Mouse (Mus musculus) neural tube, embryonic 15.5 days (tissue): ENCODE results near the gene Scd2. TPM values are rescaled to one million over a fixed set of nuclear protein-coding genes. Genes with fewer than 3 reads are reported as not detected.
"Not testable (repeated sequence)": the region's sequence is repeated elsewhere in the genome, so short reads cannot be mapped to it uniquely, and the experiment has no call there.

Experiments used
- ATAC-seq: fragments of 200-750 bp; cut with Nextera tagmentation; 2 replicates; pipeline ENCODE4 v1.8.0; 2017; ENCODE audit warnings: mild to moderate bottlenecking, moderate TSS enrichment, moderate library complexity; ENCODE audit not compliant: low FRiP score
- H3K27ac ChIP-seq: fragments of 300-500 bp; sonication (generic); replicated peaks from 2 replicates; pipeline ENCODE4 v1.5.1; 2015; ENCODE audit warnings: mild to moderate bottlenecking, inconsistent platforms
- H3K27me3 ChIP-seq: fragments of 300-500 bp; sonication (generic); replicated peaks from 2 replicates; pipeline ENCODE4 v1.6.1; 2015; ENCODE audit warnings: inconsistent platforms
- H3K36me3 ChIP-seq: fragments of 300-500 bp; sonication (generic); 2 replicates; pipeline ENCODE4 v1.6.1; 2015; ENCODE audit warnings: inconsistent platforms
- H3K4me1 ChIP-seq: fragments of 300-500 bp; sonication (generic); 2 replicates; pipeline ENCODE4 v1.6.1; 2015; ENCODE audit warnings: inconsistent platforms
- H3K4me2 ChIP-seq: fragments of 300-500 bp; sonication (generic); 2 replicates; pipeline ENCODE4 v1.6.1; 2015; ENCODE audit warnings: inconsistent platforms, mild to moderate bottlenecking, moderate library complexity
- H3K4me3 ChIP-seq: fragments of 300-500 bp; sonication (generic); replicated peaks from 2 replicates; pipeline ENCODE4 v1.5.1; 2015; ENCODE audit warnings: mild to moderate bottlenecking, inconsistent platforms
- H3K9ac ChIP-seq: fragments of 300-500 bp; sonication (generic); replicated peaks from 2 replicates; pipeline ENCODE4 v1.6.1; 2015; ENCODE audit warnings: mild to moderate bottlenecking, inconsistent platforms
- H3K9me3 ChIP-seq: fragments of 300-500 bp; sonication (generic); replicated peaks from 2 replicates; pipeline ENCODE4 v1.6.1; 2016; ENCODE audit warnings: inconsistent platforms
- WGBS: fragments of 180-500 bp; shearing (Covaris S2); methylation state at CpG from one replicate; pipeline ENCODE4 v1.1.7; 2015; ENCODE audit warnings: mixed read lengths; 5-methylcytosine and 5-hydroxymethylcytosine counted together
- polyA plus RNA-seq: library from polyadenylated mRNA; unstranded; fragments of >200 nt; fragmentation: Nextera tagmentation; extraction: Ambion mirVana; gene quantifications from 2 replicates; pipeline ENCODE4 v1.2.1, GENCODE M21; 2015

Gene Scd2
- polyA plus RNA-seq, 1 experiment from 2014 or later, result 264 TPM

DNA sequence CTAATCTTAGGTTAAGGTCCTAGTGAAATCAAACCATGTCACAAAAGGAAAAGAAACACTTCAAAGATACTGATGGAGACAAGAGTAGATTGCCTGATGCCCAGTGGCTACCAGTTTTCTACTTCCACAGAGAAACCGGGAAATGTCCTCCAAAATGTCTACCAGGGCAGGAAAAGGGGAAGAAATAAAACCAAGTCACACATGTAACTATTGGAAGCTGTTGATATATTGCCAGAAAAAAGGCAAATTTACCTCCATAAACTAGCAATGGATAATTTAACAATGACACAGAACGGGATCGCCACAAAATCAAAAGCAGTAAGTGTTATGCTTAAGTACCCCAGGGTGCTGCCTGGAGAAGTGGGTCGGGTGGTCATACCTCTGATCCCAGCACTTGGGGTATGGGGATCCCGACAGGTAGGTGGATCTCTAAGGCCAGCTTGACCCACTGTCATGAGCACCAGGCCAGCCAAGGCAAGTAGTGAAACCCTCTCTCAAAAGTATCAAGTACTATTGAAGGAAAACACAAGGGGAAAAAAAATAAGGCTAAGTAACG lies 14.5 kb downstream of the Scd2 start:
- Histone ChIP-seq H3K27me3 (no peaks in the 10 kb centered on the region), H3K4me1 (peaks cover 60% of the 10 kb centered on the region), H3K9me3 (no peaks in the 10 kb centered on the region), H3K27ac (no peak overlapping the region), H3K36me3 (peaks cover 52% of the 10 kb centered on the region), H3K4me3 (no peak overlapping the region), H3K9ac (no peak overlapping the region), H3K4me2 (no peak overlapping the region)
- 78% methylated on average over 6 of the region's 6 CpGs for WGBS
- ATAC-seq, result no peak

DNA sequence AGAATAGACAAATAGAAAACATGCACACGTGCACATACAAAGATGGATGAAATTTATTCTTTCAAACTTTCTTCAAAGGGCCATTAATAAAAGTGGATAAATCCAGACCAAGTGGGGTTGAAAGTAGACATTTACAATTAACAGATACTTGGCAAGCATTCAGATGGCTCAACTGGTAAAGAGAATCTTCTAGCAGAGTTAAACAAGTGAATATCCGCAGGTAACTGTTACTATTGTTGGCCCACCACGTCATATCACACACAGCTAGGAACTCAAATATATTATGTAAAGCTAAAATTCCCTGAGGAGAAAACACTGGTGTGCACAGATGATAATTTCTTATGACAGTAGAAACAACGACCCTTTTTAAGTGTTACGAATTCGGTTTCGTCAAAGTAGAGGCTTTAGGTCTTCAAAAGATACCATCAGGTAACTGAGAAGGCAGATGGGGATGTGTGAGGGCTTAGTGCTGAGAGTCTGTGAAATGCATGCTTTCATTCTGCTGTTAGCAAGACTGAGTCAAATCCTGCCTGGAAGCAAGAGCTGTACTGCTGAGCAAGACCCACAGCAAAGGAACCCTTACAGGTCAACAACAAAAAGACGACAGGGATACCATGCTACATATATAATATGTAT lies 15.3 kb downstream of the Scd2 start:
- Histone ChIP-seq H3K9ac (no peak overlapping the region), H3K4me1 (peaks cover 53% of the 10 kb centered on the region), H3K4me2 (no peak overlapping the region), H3K27ac (no peak overlapping the region), H3K36me3 (peaks cover 44% of the 10 kb centered on the region), H3K27me3 (no peaks in the 10 kb centered on the region), H3K9me3 (no peaks in the 10 kb centered on the region), H3K4me3 (no peak overlapping the region)
- 88% methylated on average over 8 of the region's 8 CpGs for WGBS
- ATAC-seq, result no peak

DNA sequence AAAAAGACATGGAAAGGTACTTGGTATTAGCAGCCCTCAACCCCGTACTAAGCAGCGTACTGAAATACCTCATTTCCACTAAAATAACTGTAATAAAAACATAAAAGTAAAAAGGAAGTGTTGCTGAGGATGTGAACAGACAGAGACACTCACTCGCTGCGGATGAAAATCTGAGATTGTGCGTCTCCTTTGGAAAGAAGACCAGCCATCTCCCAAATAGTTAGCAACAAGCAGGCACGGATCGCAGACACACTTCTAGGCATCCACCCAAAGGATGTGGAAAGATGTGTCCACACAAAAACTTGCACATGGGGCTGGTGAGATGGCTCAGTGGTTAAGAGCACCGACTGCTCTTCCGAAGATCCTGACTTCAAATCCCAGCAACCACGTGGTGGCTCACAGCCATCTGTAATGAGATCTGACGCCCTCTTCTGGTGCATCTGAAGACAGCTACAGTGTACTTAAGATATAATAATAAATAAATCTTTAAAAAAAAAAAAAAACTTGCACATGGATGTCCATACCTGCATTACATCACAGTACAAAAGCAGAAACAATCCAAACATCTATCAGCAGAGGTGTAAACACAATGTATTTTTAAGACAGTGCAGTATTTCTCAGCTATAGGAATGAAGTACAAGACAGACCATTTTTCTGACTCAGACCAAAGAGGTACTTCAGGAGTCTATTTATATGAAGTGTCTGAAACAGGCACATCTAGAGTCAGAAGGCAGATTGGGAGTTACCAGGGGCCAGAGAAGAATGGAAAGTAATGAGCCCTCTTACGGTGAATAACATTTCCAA lies 16.1 kb downstream of the Scd2 start:
- Histone ChIP-seq H3K9ac (no peak overlapping the region), H3K4me3 (no peak overlapping the region), H3K27me3 (no peaks in the 10 kb centered on the region), H3K4me1 (peaks cover 52% of the 10 kb centered on the region), H3K27ac (no peak overlapping the region), H3K36me3 (peaks cover 36% of the 10 kb centered on the region), H3K9me3 (no peaks in the 10 kb centered on the region), H3K4me2 (no peak overlapping the region)
- WGBS, result 81% methylated on average over 12 of the region's 12 CpGs
- ATAC-seq, result no peak

GRCm38 (mm10) chr19:44310155-44310575 lies 16.7 kb downstream of the Scd2 start:
- not testable (repeated sequence) for H3K4me3 ChIP-seq, H3K9ac ChIP-seq, H3K9me3 ChIP-seq, H3K27ac ChIP-seq, ATAC-seq, H3K27me3 ChIP-seq, H3K4me2 ChIP-seq
- WGBS, result 83% methylated on average over 1 of the region's 1 CpGs
- Histone ChIP-seq H3K4me1 (peaks cover 50% of the 10 kb centered on the region), H3K36me3 (peaks cover 30% of the 10 kb centered on the region)

DNA sequence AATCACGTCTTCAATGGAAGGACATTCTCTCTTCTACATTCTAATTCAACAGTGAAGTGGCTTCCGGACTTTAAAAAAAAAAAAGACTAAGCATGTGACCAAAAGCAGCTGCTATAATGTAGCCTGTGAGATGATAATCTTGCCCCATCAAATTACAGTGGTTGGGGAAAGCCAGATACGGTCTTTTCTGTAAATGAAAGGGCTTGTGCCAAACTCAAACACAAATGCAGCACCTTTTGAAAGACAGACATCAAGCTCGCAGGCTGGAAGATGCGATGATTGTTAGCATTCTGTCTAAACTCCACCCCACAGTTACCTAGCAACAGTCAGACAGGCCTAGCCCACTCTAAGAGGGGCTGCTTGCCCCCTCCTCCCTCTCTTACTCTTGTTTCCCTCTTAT lies 17.3 kb downstream of the Scd2 start:
- Histone ChIP-seq H3K4me3 (no peak overlapping the region), H3K36me3 (peaks cover 24% of the 10 kb centered on the region), H3K9ac (no peak overlapping the region), H3K4me1 (peaks cover 47% of the 10 kb centered on the region), H3K27me3 (no peaks in the 10 kb centered on the region), H3K4me2 (no peak overlapping the region), H3K27ac (no peak overlapping the region), H3K9me3 (no peaks in the 10 kb centered on the region)
- no peak for ATAC-seq
- WGBS, result 22% methylated on average over 5 of the region's 5 CpGs

DNA sequence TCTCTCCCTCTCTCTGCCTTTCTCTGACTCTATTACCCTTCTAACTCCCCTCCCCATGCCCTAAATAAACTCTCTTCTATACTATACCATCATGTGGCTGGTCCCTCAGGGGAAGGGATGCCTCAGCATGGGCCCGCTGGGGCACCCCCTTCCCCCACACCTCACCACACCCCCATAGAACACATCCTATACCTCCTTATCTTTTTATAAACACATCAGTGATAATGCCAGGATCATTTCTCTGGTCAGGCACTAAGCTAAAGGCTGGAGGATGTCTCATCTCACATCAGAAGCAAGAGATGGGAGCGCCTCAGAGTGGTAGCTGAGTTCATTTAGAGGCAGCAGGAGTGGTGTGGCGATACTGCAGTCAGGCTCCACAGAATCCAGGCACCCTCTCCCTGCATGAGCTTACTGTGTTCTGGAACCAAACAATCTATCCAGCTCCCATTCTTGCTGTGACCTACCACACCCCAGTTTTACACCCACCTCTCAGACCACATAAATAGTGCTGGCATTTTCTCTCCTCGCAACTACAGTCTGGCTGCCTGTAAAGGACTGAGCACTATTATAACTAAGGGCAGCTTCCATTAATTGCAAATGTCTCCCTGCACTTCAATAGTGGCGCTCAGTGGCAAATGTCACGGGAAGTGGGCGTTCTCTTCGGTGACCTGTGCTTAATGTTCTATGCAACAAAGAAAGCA lies 18.0 kb downstream of the Scd2 start:
- no peak overlapping the region for H3K4me3 ChIP-seq
- no peak overlapping the region for H3K4me2 ChIP-seq
- H3K9me3 ChIP-seq, result no peaks in the 10 kb centered on the region
- H3K4me1 ChIP-seq, result peaks cover 40% of the 10 kb centered on the region
- ATAC-seq, result peak; percentile 21; the same call in 1 of the 2 replicates
- peak overlapping the region; percentile 56 for H3K27ac ChIP-seq
- peaks cover 17% of the 10 kb centered on the region for H3K36me3 ChIP-seq
- no peak overlapping the region for H3K9ac ChIP-seq
- 18% methylated on average over 8 of the region's 8 CpGs for WGBS
- H3K27me3 ChIP-seq, result no peaks in the 10 kb centered on the region

DNA sequence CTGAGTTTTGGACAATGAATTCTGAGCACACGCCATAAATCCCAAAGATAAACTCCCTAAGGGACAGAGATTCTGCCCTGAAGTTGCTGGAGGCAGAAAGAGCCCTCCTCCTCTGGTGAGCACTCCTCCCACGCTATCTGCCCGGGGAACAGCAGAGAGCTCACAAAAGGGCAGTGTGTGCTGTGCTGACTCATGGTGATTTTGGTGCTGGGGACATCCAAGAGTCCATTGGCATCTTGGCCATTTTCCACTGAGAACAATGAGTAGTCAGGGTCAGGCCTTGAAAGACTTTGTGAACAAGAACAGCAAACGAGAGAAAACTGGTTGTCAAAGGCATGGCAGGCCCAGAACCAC lies 18.5 kb downstream of the Scd2 start:
- H3K4me2 ChIP-seq, result no peak overlapping the region
- no peak overlapping the region for H3K4me3 ChIP-seq
- peak; percentile 63; the same call in 1 of the 2 replicates for ATAC-seq
- peaks cover 14% of the 10 kb centered on the region; the same call in 1 of the 2 replicates for H3K36me3 ChIP-seq
- no peak overlapping the region for H3K9ac ChIP-seq
- H3K27me3 ChIP-seq, result no peaks in the 10 kb centered on the region
- H3K27ac ChIP-seq, result peak overlapping the region; percentile 56; the same call in 1 of the 2 replicates
- peaks cover 36% of the 10 kb centered on the region for H3K4me1 ChIP-seq
- whole genome bisulfite sequencing, result 20% methylated on average over 4 of the region's 4 CpGs
- no peaks in the 10 kb centered on the region for H3K9me3 ChIP-seq

DNA sequence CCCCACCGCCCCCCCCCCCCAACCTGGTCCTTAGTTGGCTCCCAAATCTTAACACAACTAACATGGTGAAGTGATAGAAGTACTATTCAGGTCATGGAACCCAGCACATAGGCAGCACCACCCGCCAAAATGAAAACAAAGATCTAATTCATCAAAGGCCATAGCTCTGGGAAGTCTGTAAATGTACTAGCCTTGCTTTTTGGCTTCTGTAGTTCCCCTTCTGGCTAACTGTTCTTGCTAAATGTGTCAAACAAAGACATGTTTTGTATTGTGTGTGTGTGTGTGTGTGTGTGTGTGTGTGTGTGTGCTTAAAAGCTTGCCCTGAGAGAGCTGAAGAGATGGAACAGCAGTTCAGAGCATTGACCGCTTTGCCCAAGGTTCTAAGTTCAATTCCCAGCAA lies 19.6 kb downstream of the Scd2 start:
- Histone ChIP-seq H3K4me2 (no peak overlapping the region), H3K9me3 (no peaks in the 10 kb centered on the region), H3K4me3 (no peak overlapping the region), H3K27ac (no peak overlapping the region), H3K4me1 (peaks cover 29% of the 10 kb centered on the region), H3K36me3 (0 out of 2 replicates have a peak, but pooled peaks cover 3% of the 10 kb centered on the region), H3K27me3 (no peaks in the 10 kb centered on the region), H3K9ac (no peak overlapping the region)
- 83% methylated on average over 3 of the region's 3 CpGs for WGBS
- no peak for ATAC-seq

- H3K4me1 ChIP-seq, result peaks cover 29% of the 10 kb centered on the region
- no peaks in the 10 kb centered on the region for H3K27me3 ChIP-seq
- H3K4me2 ChIP-seq, result peak overlapping the region; percentile 96
- no peaks in the 10 kb centered on the region for H3K36me3 ChIP-seq
- H3K9ac ChIP-seq, result peak overlapping the region; percentile 61
- WGBS, result under 1% methylated on average over 18 of the region's 18 CpGs
- ATAC-seq, result peak; percentile 92
- no peaks in the 10 kb centered on the region for H3K9me3 ChIP-seq
- H3K27ac ChIP-seq, result peak overlapping the region; percentile 80
- peak overlapping the region; percentile 54 for H3K4me3 ChIP-seq
Observed at GRCm38 (mm10) chr19:44314327-44314759, 20.9 kb downstream of the Scd2 start.

DNA sequence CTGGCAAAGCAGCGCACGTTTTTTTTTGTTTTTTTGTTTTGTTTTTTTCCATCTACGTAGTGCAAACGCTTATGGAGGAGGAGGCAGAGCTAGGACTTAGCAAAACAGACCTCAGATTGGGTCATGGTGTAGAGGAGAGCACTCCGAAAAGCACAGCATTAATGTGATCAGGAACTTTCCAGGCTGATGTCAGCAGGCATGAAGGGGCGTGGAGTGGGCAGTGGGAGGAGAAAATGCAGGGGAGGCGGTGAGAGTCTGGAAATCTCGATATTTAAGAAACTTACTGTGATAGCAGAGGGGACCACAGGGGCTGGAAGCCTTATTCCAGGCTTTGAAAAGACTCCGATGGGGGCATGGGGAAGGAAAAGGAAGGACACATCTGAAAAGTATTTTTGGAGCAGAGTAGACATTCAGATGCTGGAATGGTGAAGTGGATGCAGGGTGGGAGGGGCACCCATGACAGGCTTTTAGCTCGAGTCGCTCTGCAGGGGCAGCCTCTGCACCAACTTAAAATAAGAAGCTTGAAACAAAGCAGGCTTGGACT lies 21.5 kb downstream of the Scd2 start:
- Histone ChIP-seq H3K27me3 (no peaks in the 10 kb centered on the region), H3K4me2 (peak overlapping the region; percentile 96), H3K27ac (peak overlapping the region; percentile 80), H3K36me3 (no peaks in the 10 kb centered on the region), H3K4me1 (peaks cover 29% of the 10 kb centered on the region), H3K9ac (peak overlapping the region; percentile 61), H3K9me3 (no peaks in the 10 kb centered on the region), H3K4me3 (peak overlapping the region; percentile 54)
- WGBS, result 1% methylated on average over 11 of the region's 11 CpGs
- ATAC-seq, result peak; percentile 80

DNA sequence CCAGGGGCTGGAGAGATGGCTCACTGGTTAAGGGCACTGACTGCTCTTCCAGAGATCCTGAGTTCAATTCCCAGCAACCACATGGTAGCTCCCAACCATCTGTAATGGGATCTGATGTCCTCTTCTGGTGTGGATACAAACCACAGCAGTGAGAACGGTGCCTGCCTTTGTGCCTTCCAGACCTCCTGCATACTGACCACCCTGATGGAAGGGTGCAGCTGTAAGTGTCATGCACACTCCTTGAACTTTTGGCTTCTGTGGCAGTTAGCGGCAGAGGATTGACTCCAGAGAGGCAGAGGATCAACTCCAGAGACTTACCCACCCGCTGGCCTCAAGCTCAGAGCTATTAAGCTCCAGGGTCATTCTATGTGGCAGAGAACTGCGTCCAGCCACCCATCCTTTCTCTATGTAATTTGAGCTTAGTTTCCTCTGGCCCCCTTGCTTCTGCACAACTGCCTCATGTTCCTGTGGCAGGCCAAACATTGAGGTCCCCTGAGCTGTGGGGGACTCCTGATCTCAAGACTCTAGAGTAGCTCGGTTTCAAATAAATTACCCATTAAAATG lies 23.4 kb downstream of the Scd2 start:
- H3K27ac ChIP-seq, result no peak overlapping the region
- H3K36me3 ChIP-seq, result no peaks in the 10 kb centered on the region
- no peak for ATAC-seq
- no peak overlapping the region for H3K4me2 ChIP-seq
- H3K27me3 ChIP-seq, result no peaks in the 10 kb centered on the region
- 63% methylated on average over 5 of the region's 5 CpGs for WGBS
- H3K4me1 ChIP-seq, result peaks cover 16% of the 10 kb centered on the region
- H3K9ac ChIP-seq, result no peak overlapping the region
- H3K4me3 ChIP-seq, result no peak overlapping the region
- H3K9me3 ChIP-seq, result no peaks in the 10 kb centered on the region
